Mouse (Mus musculus): Measurements from ENCODE around the gene Tnfrsf1b. TPM values are rescaled to one million over a fixed set of nuclear protein-coding genes. Genes with fewer than 3 reads are reported as not detected.

The Tnfrsf1b gene
- polyA plus RNA-seq, 1 experiment from 2014 or later, result 7.7 TPM

GRCm38 (mm10) chr4:145274887-145275286 lies 28.2 kb upstream of the Tnfrsf1b start:
- no peaks in the 10 kb centered on the region for H3K27me3 ChIP-seq
- no peak overlapping the region for H3K4me3 ChIP-seq (replicated peaks)
- H3K9ac ChIP-seq, result no peak overlapping the region
- ATAC-seq (ENCODE audit: insufficient read depth), result no peak
- H3K27ac ChIP-seq (replicated peaks), result no peak overlapping the region
- WGBS (ENCODE audit: insufficient replicate concordance), result 67% methylated on average over 5 of the region's 5 CpGs
- no peak overlapping the region for H3K4me2 ChIP-seq
- no peaks in the 10 kb centered on the region for H3K9me3 ChIP-seq (replicated peaks)
- H3K4me1 ChIP-seq (replicated peaks), result 0 out of 2 replicates have a peak, but pooled peaks cover 3% of the 10 kb centered on the region
- H3K36me3 ChIP-seq (replicated peaks), result no peaks in the 10 kb centered on the region

- 0 out of 2 replicates have a peak, but pooled peaks cover 3% of the 10 kb centered on the region for H3K4me1 ChIP-seq (replicated peaks)
- no peak overlapping the region for H3K4me3 ChIP-seq (replicated peaks)
- H3K27me3 ChIP-seq, result no peaks in the 10 kb centered on the region
- no peak for ATAC-seq (ENCODE audit: insufficient read depth)
- no peaks in the 10 kb centered on the region for H3K36me3 ChIP-seq (replicated peaks)
- H3K9me3 ChIP-seq (replicated peaks), result no peaks in the 10 kb centered on the region
- WGBS (ENCODE audit: insufficient replicate concordance), result 76% methylated on average over 5 of the region's 5 CpGs
- H3K27ac ChIP-seq (replicated peaks), result no peak overlapping the region
- H3K9ac ChIP-seq, result no peak overlapping the region
- H3K4me2 ChIP-seq, result no peak overlapping the region
These were observed 27.3 kb upstream of the Tnfrsf1b start for GRCm38 (mm10) chr4:145273923-145274322.

GRCm38 (mm10) chr4:145272763-145273162 lies 26.1 kb upstream of the Tnfrsf1b start:
- Histone ChIP-seq H3K27ac (replicated peaks) (no peak overlapping the region), H3K4me3 (replicated peaks) (no peak overlapping the region), H3K4me1 (replicated peaks) (0 out of 2 replicates have a peak, but pooled peaks cover 3% of the 10 kb centered on the region), H3K27me3 (no peaks in the 10 kb centered on the region), H3K36me3 (replicated peaks) (no peaks in the 10 kb centered on the region), H3K4me2 (no peak overlapping the region), H3K9me3 (replicated peaks) (no peaks in the 10 kb centered on the region), H3K9ac (no peak overlapping the region)
- no peak for ATAC-seq (ENCODE audit: insufficient read depth)
- WGBS (ENCODE audit: insufficient replicate concordance), result 72% methylated on average over 1 of the region's 1 CpGs

GRCm38 (mm10) chr4:145271634-145272033 lies 25.0 kb upstream of the Tnfrsf1b start:
- H3K36me3 ChIP-seq (replicated peaks), result no peaks in the 10 kb centered on the region
- H3K27me3 ChIP-seq, result no peaks in the 10 kb centered on the region
- no peak overlapping the region for H3K9ac ChIP-seq
- no peak overlapping the region for H3K4me2 ChIP-seq
- WGBS (ENCODE audit: insufficient replicate concordance), result 64% methylated on average over 4 of the region's 4 CpGs
- H3K9me3 ChIP-seq (replicated peaks), result no peaks in the 10 kb centered on the region
- H3K4me3 ChIP-seq (replicated peaks), result no peak overlapping the region
- no peak for ATAC-seq (ENCODE audit: insufficient read depth)
- H3K27ac ChIP-seq (replicated peaks), result no peak overlapping the region
- H3K4me1 ChIP-seq (replicated peaks), result no peaks in the 10 kb centered on the region

- no peaks in the 10 kb centered on the region for H3K9me3 ChIP-seq (replicated peaks)
- 0 out of 2 replicates have a peak overlapping the region, but pooled peaks have one; percentile 10 for H3K27ac ChIP-seq (replicated peaks)
- no peak overlapping the region for H3K9ac ChIP-seq
- peak; percentile 44; the same call in 1 of the 2 replicates for ATAC-seq (ENCODE audit: insufficient read depth)
- no peak overlapping the region for H3K4me2 ChIP-seq
- no peak overlapping the region for H3K4me3 ChIP-seq (replicated peaks)
- no peaks in the 10 kb centered on the region for H3K27me3 ChIP-seq
- 36% methylated on average over 5 of the region's 5 CpGs for WGBS (ENCODE audit: insufficient replicate concordance)
- no peaks in the 10 kb centered on the region for H3K36me3 ChIP-seq (replicated peaks)
- no peaks in the 10 kb centered on the region for H3K4me1 ChIP-seq (replicated peaks)
These were observed 23.5 kb upstream of the Tnfrsf1b start for GRCm38 (mm10) chr4:145270136-145270535.

GRCm38 (mm10) chr4:145267631-145268110 lies 21.0 kb upstream of the Tnfrsf1b start:
- ATAC-seq (ENCODE audit: insufficient read depth), result no peak
- Histone ChIP-seq H3K27me3 (no peaks in the 10 kb centered on the region), H3K4me1 (replicated peaks) (no peaks in the 10 kb centered on the region), H3K4me2 (no peak overlapping the region), H3K27ac (replicated peaks) (no peak overlapping the region), H3K4me3 (replicated peaks) (no peak overlapping the region), H3K9me3 (replicated peaks) (no peaks in the 10 kb centered on the region), H3K36me3 (replicated peaks) (no peaks in the 10 kb centered on the region), H3K9ac (no peak overlapping the region)
- WGBS (ENCODE audit: insufficient replicate concordance), result 43% methylated on average over 4 of the region's 4 CpGs

- ATAC-seq (ENCODE audit: insufficient read depth), result no peak
- H3K27me3 ChIP-seq, result no peaks in the 10 kb centered on the region
- H3K4me1 ChIP-seq (replicated peaks), result no peaks in the 10 kb centered on the region
- no peak overlapping the region for H3K4me2 ChIP-seq
- WGBS (ENCODE audit: insufficient replicate concordance), result 31% methylated on average over 4 of the region's 4 CpGs
- no peaks in the 10 kb centered on the region for H3K36me3 ChIP-seq (replicated peaks)
- H3K4me3 ChIP-seq (replicated peaks), result no peak overlapping the region
- H3K27ac ChIP-seq (replicated peaks), result no peak overlapping the region
- H3K9me3 ChIP-seq (replicated peaks), result no peaks in the 10 kb centered on the region
- H3K9ac ChIP-seq, result no peak overlapping the region
These were observed 19.8 kb upstream of the Tnfrsf1b start for GRCm38 (mm10) chr4:145266505-145266904.

- Histone ChIP-seq H3K27me3 (no peaks in the 10 kb centered on the region), H3K4me2 (no peak overlapping the region), H3K4me1 (replicated peaks) (no peaks in the 10 kb centered on the region), H3K9ac (no peak overlapping the region), H3K36me3 (replicated peaks) (no peaks in the 10 kb centered on the region), H3K4me3 (replicated peaks) (no peak overlapping the region), H3K9me3 (replicated peaks) (no peaks in the 10 kb centered on the region), H3K27ac (replicated peaks) (no peak overlapping the region)
- ATAC-seq (ENCODE audit: insufficient read depth), result no peak
- 12% methylated on average over 2 of the region's 2 CpGs for WGBS (ENCODE audit: insufficient replicate concordance)
These were observed 18.1 kb upstream of the Tnfrsf1b start for GRCm38 (mm10) chr4:145264761-145265160.

GRCm38 (mm10) chr4:145263583-145263982 lies 16.9 kb upstream of the Tnfrsf1b start:
- H3K9ac ChIP-seq, result no peak overlapping the region
- no peaks in the 10 kb centered on the region for H3K27me3 ChIP-seq
- no peaks in the 10 kb centered on the region for H3K4me1 ChIP-seq (replicated peaks)
- whole genome bisulfite sequencing (ENCODE audit: insufficient replicate concordance), result 67% methylated on average over 1 of the region's 1 CpGs
- H3K9me3 ChIP-seq (replicated peaks), result no peaks in the 10 kb centered on the region
- no peak overlapping the region for H3K4me3 ChIP-seq (replicated peaks)
- no peaks in the 10 kb centered on the region for H3K36me3 ChIP-seq (replicated peaks)
- H3K27ac ChIP-seq (replicated peaks), result no peak overlapping the region
- H3K4me2 ChIP-seq, result no peak overlapping the region
- ATAC-seq (ENCODE audit: insufficient read depth), result no peak

GRCm38 (mm10) chr4:145260802-145261201 lies 14.1 kb upstream of the Tnfrsf1b start:
- ATAC-seq (ENCODE audit: insufficient read depth), result no peak
- no peak overlapping the region for H3K9ac ChIP-seq
- H3K4me1 ChIP-seq (replicated peaks), result no peaks in the 10 kb centered on the region
- H3K27me3 ChIP-seq, result no peaks in the 10 kb centered on the region
- H3K9me3 ChIP-seq (replicated peaks), result no peaks in the 10 kb centered on the region
- H3K4me3 ChIP-seq (replicated peaks), result no peak overlapping the region
- H3K4me2 ChIP-seq, result no peak overlapping the region
- WGBS (ENCODE audit: insufficient replicate concordance), result 68% methylated on average over 5 of the region's 5 CpGs
- H3K36me3 ChIP-seq (replicated peaks), result no peaks in the 10 kb centered on the region
- H3K27ac ChIP-seq (replicated peaks), result no peak overlapping the region

GRCm38 (mm10) chr4:145257751-145258434 lies 11.2 kb upstream of the Tnfrsf1b start:
- WGBS (ENCODE audit: insufficient replicate concordance), result 58% methylated on average over 5 of the region's 5 CpGs
- Histone ChIP-seq H3K4me2 (no peak overlapping the region), H3K9me3 (replicated peaks) (no peaks in the 10 kb centered on the region), H3K27ac (replicated peaks) (no peak overlapping the region), H3K36me3 (replicated peaks) (no peaks in the 10 kb centered on the region), H3K27me3 (no peaks in the 10 kb centered on the region), H3K9ac (no peak overlapping the region), H3K4me3 (replicated peaks) (no peak overlapping the region), H3K4me1 (replicated peaks) (peaks cover 6% of the 10 kb centered on the region)
- ATAC-seq (ENCODE audit: insufficient read depth), result peak; percentile 38; the same call in 1 of the 2 replicates

GRCm38 (mm10) chr4:145256144-145256543 lies 9.5 kb upstream of the Tnfrsf1b start:
- Histone ChIP-seq H3K27me3 (no peaks in the 10 kb centered on the region), H3K27ac (replicated peaks) (no peak overlapping the region), H3K36me3 (replicated peaks) (no peaks in the 10 kb centered on the region), H3K4me2 (no peak overlapping the region), H3K9me3 (replicated peaks) (no peaks in the 10 kb centered on the region), H3K9ac (no peak overlapping the region), H3K4me3 (replicated peaks) (no peak overlapping the region), H3K4me1 (replicated peaks) (peaks cover 6% of the 10 kb centered on the region)
- no peak for ATAC-seq (ENCODE audit: insufficient read depth)
- WGBS (ENCODE audit: insufficient replicate concordance), result 69% methylated on average over 5 of the region's 5 CpGs
